Mouse (Mus musculus): ENCODE measurements around the gene Rhoh. TPM values are rescaled to one million over a fixed set of nuclear protein-coding genes. Genes with fewer than 3 reads are reported as not detected.

Rhoh gene
- polyA plus RNA-seq, 1 experiment = 0.63 TPM

DNA sequence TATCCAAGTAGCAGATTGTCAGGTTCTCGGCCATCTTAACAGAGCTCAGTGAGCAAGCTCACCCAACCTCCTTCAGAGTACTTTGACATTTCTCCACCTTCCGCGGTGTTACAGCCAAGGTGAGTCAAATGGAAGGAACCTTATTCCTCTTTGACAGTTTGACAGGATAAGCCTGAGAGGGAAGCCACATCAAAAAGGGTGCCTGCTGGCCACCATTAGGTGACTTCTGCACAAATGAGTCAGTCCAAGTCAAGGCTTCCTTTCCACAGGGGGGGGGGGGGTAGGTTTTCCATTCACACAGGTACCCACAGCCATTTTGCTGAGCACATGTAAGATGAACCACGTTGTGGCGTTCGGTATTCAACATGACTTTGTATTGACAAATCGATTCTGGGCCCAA lies 53.3 kb downstream of the Rhoh start:
- Histone ChIP-seq H3K27me3 (ENCODE audit: control insufficient read depth, insufficient read depth, low read length) (no peaks in the 10 kb centered on the region), H3K4me1 (ENCODE audit: control insufficient read depth, insufficient read depth, low read length) (no peaks in the 10 kb centered on the region), H3K4me3 (ENCODE audit: control insufficient read depth, low read depth, low read length) (no peak overlapping the region), H3K36me3 (ENCODE audit: control insufficient read depth, insufficient read depth, low read length) (no peaks in the 10 kb centered on the region), H3K27ac (ENCODE audit: control insufficient read depth, insufficient read depth, low read depth, low read length) (no peak overlapping the region)
- no peak for TF ChIP-seq CTCF (IDR thresholded peaks at IDR 0.05; ENCODE audit: control insufficient read depth, insufficient read depth, insufficient replicate concordance, low read depth, low read length)
- no peak for TF ChIP-seq POLR2A (IDR thresholded peaks at IDR 0.05; ENCODE audit: control insufficient read depth, low read depth, low read length)

DNA sequence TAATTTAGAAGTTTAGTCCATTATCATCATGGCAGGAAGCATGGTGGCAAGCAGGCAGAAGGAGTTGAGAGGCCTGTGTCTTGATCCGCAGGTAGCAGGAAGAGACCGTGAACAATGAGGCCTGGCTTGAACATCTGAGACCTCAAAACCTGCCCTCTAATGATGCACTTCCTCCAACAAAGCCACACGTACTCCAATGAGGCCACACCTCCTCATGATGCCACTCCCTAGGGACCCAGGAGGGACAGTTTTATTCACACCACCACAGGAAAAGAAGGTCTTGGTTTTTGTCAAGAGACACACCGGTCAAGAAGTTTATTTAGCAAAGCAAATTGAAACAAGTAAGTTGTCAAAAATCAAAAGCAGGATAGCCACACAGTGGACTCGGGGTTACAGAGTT lies 55.9 kb downstream of the Rhoh start:
- H3K27me3 ChIP-seq (ENCODE audit: control insufficient read depth, insufficient read depth, low read length) = no peaks in the 10 kb centered on the region

DNA sequence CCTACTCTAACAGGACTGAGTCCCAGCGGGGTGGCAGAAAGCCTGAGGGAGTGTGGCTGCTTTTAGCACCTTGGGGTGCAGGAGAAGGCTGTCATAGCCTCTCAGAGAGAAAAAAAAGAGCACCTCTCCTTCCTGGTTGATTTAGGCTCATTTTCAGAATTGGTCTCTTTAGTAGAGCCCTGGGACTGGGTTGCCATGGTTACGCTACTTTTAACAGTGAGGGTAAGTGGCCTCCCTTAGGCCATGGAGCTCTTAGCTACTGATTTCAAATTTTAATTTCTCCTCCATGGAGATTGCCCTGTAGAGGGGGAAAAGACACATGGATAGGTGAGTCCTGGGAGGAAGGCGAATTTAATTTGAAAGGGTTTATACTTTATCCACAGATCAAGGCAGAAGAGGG lies 57.6 kb downstream of the Rhoh start:
- TF ChIP-seq CTCF (IDR thresholded peaks at IDR 0.05; ENCODE audit: control insufficient read depth, insufficient read depth, insufficient replicate concordance, low read depth, low read length) (no peak), POLR2A (IDR thresholded peaks at IDR 0.05; ENCODE audit: control insufficient read depth, low read depth, low read length) (no peak)
- H3K4me1 ChIP-seq (ENCODE audit: control insufficient read depth, insufficient read depth, low read length) = no peaks in the 10 kb centered on the region
- H3K27me3 ChIP-seq (ENCODE audit: control insufficient read depth, insufficient read depth, low read length) = no peaks in the 10 kb centered on the region
- no peak overlapping the region for H3K4me3 ChIP-seq (ENCODE audit: control insufficient read depth, low read depth, low read length)
- H3K27ac ChIP-seq (ENCODE audit: control insufficient read depth, insufficient read depth, low read depth, low read length) = no peak overlapping the region
- no peaks in the 10 kb centered on the region for H3K36me3 ChIP-seq (ENCODE audit: control insufficient read depth, insufficient read depth, low read length)

More for the DNA sequence above, 55.9 kb downstream of the Rhoh start:
- Histone ChIP-seq H3K4me3 (ENCODE audit: control insufficient read depth, low read depth, low read length) (no peak overlapping the region), H3K4me1 (ENCODE audit: control insufficient read depth, insufficient read depth, low read length) (no peaks in the 10 kb centered on the region), H3K36me3 (ENCODE audit: control insufficient read depth, insufficient read depth, low read length) (no peaks in the 10 kb centered on the region), H3K27ac (ENCODE audit: control insufficient read depth, insufficient read depth, low read depth, low read length) (no peak overlapping the region)
- no peak for TF ChIP-seq CTCF (IDR thresholded peaks at IDR 0.05; ENCODE audit: control insufficient read depth, insufficient read depth, insufficient replicate concordance, low read depth, low read length)
- TF ChIP-seq POLR2A (IDR thresholded peaks at IDR 0.05; ENCODE audit: control insufficient read depth, low read depth, low read length) = no peak

DNA sequence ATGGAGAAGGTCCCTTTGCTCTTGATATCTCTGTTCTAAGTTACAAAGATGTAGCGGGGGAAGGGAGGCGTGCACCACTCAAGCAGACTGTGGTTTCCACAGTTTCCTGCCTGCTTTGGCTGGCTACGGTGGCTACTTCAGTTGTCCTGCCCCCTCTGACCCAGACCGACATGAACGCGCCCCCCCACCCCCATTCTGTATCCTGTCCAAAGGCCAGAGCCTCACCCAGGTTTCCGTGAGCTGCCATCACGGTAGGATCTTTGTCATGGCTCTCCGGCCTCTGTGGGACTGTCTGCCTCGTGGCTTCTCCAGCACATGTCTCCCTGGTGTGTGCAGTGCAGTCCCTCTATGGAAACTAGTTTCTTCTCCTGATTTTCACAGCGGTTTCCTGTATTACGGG lies 58.3 kb downstream of the Rhoh start:
- TF ChIP-seq POLR2A (IDR thresholded peaks at IDR 0.05; ENCODE audit: control insufficient read depth, low read depth, low read length) = no peak
- no peak for TF ChIP-seq CTCF (IDR thresholded peaks at IDR 0.05; ENCODE audit: control insufficient read depth, insufficient read depth, insufficient replicate concordance, low read depth, low read length)
- H3K4me3 ChIP-seq (ENCODE audit: control insufficient read depth, low read depth, low read length) = no peak overlapping the region
- no peaks in the 10 kb centered on the region for H3K4me1 ChIP-seq (ENCODE audit: control insufficient read depth, insufficient read depth, low read length)
- H3K36me3 ChIP-seq (ENCODE audit: control insufficient read depth, insufficient read depth, low read length) = no peaks in the 10 kb centered on the region
- no peak overlapping the region for H3K27ac ChIP-seq (ENCODE audit: control insufficient read depth, insufficient read depth, low read depth, low read length)
- H3K27me3 ChIP-seq (ENCODE audit: control insufficient read depth, insufficient read depth, low read length) = no peaks in the 10 kb centered on the region

DNA sequence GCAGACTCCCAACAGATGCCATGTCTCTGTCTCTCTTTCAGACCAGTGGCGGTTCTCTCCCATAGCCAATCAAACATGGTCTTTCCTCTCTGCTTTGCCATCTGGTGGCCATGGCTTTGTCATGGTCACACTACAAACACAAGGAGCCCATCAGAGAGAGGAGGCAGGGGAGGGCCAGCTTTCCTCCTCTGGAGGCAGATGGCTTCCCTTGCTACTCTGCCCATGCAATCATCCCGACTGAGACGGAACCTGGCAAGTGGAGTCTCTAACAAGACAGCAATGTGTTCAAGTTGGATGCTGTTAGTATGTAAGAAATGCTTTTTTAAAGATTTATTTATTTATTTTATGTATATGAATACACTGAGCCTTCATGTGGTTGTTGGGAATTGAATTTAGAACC lies 58.9 kb downstream of the Rhoh start:
- no peaks in the 10 kb centered on the region for H3K36me3 ChIP-seq (ENCODE audit: control insufficient read depth, insufficient read depth, low read length)
- H3K27ac ChIP-seq (ENCODE audit: control insufficient read depth, insufficient read depth, low read depth, low read length) = no peak overlapping the region
- no peaks in the 10 kb centered on the region for H3K27me3 ChIP-seq (ENCODE audit: control insufficient read depth, insufficient read depth, low read length)
- H3K4me1 ChIP-seq (ENCODE audit: control insufficient read depth, insufficient read depth, low read length) = no peaks in the 10 kb centered on the region
- H3K4me3 ChIP-seq (ENCODE audit: control insufficient read depth, low read depth, low read length) = no peak overlapping the region
- TF ChIP-seq CTCF (IDR thresholded peaks at IDR 0.05; ENCODE audit: control insufficient read depth, insufficient read depth, insufficient replicate concordance, low read depth, low read length) = no peak
- no peak for TF ChIP-seq POLR2A (IDR thresholded peaks at IDR 0.05; ENCODE audit: control insufficient read depth, low read depth, low read length)

GRCm38 (mm10) chr5:65920701-65921426 lies 59.9 kb downstream of the Rhoh start:
- H3K4me1 ChIP-seq (ENCODE audit: control insufficient read depth, insufficient read depth, low read length) = no peaks in the 10 kb centered on the region
- no peaks in the 10 kb centered on the region for H3K27me3 ChIP-seq (ENCODE audit: control insufficient read depth, insufficient read depth, low read length)
- TF ChIP-seq POLR2A (IDR thresholded peaks at IDR 0.05; ENCODE audit: control insufficient read depth, low read depth, low read length) = no peak
- TF ChIP-seq CTCF (IDR thresholded peaks at IDR 0.05; ENCODE audit: control insufficient read depth, insufficient read depth, insufficient replicate concordance, low read depth, low read length) = no peak
- no peak overlapping the region for H3K27ac ChIP-seq (ENCODE audit: control insufficient read depth, insufficient read depth, low read depth, low read length)
- no peak overlapping the region for H3K4me3 ChIP-seq (ENCODE audit: control insufficient read depth, low read depth, low read length)
- H3K36me3 ChIP-seq (ENCODE audit: control insufficient read depth, insufficient read depth, low read length) = no peaks in the 10 kb centered on the region

DNA sequence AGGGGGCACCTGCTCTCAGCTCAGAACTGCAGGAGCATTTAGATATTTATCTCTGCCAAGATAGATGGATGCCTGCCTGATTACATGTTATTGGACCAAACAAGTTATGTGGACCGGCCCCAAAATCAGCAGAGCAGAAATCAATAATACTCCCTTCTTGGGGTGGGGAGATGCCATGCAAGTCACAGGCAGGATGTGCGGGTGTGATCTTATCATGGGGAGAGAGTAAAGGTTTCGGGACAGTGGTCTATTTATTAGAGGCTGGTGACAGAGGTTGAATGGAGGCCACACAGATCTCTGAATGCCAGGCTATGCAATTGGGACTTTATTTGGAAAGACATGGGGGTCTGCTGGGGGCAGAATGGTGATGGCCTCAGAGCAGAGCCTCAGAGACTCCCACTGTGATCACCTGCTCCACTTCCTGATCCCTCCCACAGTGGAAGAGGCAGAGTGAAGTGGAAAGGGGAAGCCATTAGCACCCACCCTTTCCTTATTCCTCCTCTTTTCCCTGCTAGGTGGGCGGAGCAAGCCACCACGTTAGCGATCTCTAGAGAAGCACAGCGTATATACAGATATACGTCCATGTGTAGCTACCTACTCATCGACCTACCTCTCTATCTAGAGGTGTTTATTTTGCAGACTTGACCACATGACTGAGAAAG lies 60.6 kb downstream of the Rhoh start:
- no peaks in the 10 kb centered on the region for H3K4me1 ChIP-seq (ENCODE audit: control insufficient read depth, insufficient read depth, low read length)

More for the DNA sequence above, 60.6 kb downstream of the Rhoh start:
- TF ChIP-seq POLR2A (IDR thresholded peaks at IDR 0.05; ENCODE audit: control insufficient read depth, low read depth, low read length) (no peak), CTCF (IDR thresholded peaks at IDR 0.05; ENCODE audit: control insufficient read depth, insufficient read depth, insufficient replicate concordance, low read depth, low read length) (no peak)
- no peak overlapping the region for H3K4me3 ChIP-seq (ENCODE audit: control insufficient read depth, low read depth, low read length)
- H3K36me3 ChIP-seq (ENCODE audit: control insufficient read depth, insufficient read depth, low read length) = no peaks in the 10 kb centered on the region
- H3K27ac ChIP-seq (ENCODE audit: control insufficient read depth, insufficient read depth, low read depth, low read length) = no peak overlapping the region
- H3K27me3 ChIP-seq (ENCODE audit: control insufficient read depth, insufficient read depth, low read length) = no peaks in the 10 kb centered on the region
